Mouse (Mus musculus) heart, adult 8-10 months (tissue): Measurements from ENCODE around the gene Elmod2. TPM values are rescaled to one million over a fixed set of nuclear protein-coding genes. Genes with fewer than 3 reads are reported as not detected.
"Not testable (repeated sequence)": the region's sequence is repeated elsewhere in the genome, so short reads cannot be mapped to it uniquely, and the experiment has no call there.

Experiments
- DNase-seq: peaks from one replicate; pipeline ENCODE4 v3.0.0; 2022; ENCODE audit warnings: low spot score
- total RNA-seq, 4 experiments: library from RNA; stranded (reverse); gene quantifications; 2 replicates each; pipeline ENCODE4 v1.2.4; 2022

The Elmod2 gene
- total RNA-seq, result 10 to 100 TPM in 1 of 4 experiments, 1 to 10 TPM in 3; 7.0 to 10.4 (median 9.5) TPM

DNA sequence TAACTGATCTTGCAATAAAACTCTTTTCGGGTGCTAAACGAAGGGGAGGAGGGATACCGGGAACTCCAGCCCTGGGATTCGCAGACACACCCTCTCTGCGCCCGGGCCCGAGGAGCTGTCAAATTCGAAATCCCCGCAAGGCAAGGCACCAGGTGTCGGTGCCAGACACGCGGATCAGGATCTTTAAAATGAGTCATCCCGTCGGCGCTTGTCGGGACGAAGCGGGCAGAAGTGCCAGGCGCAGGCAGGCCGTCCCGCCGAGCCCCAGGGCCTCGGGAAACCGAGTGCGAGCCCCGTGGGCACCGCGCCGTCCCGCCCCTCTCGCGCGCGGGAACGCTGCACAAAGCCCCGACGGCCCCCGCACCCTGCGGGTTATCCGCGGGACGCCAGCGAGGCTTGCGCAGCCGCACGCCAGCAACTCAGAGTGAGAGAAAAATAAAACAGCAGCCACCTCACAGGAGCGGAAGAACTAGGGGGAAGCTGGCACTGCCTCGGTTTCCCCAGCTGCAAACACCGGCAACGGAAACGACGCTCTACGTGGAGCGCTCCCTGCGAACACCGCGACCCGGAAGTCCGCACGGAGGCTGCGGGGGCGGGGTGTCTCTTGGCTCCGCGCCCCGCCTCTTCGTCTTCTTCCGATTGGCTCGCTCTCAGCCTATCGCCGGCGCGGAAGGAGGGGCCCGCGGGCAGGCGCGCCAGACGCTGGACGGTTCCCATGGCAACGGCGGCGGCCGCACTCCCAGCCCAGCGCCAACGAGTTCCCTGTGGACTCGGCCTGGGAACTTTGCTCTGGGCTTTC is at the start of gene Elmod2:
Elmod2 (minus strand) TSS at position 588 of the 799 bp plus-strand sequence.
- DNase-seq, result peak; percentile 95

DNA sequence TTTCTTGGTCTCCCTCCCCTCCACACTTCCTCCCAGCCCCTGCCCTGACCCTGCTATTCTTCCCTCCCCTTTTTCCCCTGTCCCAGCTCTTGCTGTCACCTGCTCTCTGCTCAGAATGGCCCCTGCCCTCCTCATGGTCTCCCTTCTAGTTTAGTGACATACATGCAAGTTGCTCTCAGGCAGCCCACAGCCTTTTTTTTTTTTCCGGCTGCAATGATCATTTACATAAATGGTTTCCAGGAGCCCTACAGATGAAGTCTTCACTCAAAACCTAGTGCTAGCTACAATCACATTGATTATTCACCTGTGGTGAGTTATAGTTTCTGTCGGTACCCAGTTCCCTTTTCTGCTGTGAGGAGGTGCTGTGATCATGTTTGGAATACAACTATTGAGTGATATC is 48.7 kb upstream of the Elmod2 start:
- DNase-seq, result no peak

GRCm38 (mm10) chr8:83380141-83380540 is 47.9 kb upstream of the Elmod2 start:
- DNase-seq, result no peak

DNA sequence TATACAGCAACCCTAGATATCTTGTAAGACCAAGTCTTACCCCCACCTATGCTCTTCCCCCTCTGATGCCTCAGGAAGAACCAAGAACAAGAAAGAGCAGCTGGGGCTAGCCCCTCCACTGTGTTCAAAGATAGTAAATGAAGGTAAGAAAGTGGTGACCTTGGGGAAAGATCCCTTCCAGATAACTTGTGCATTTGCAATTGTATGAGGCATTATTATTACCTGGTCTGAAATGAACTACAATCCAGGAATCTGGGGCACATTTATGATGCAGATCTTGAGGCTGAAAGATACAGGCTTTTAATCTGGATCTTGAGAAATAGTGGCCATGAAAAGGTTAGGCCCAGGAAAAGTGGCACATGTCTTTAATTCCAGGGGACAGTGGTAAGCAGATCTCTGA is 44.9 kb upstream of the Elmod2 start:
- no peak for DNase-seq

- DNase-seq, result no peak
Observed at GRCm38 (mm10) chr8:83363156-83363769, 31.0 kb upstream of the Elmod2 start.

DNA sequence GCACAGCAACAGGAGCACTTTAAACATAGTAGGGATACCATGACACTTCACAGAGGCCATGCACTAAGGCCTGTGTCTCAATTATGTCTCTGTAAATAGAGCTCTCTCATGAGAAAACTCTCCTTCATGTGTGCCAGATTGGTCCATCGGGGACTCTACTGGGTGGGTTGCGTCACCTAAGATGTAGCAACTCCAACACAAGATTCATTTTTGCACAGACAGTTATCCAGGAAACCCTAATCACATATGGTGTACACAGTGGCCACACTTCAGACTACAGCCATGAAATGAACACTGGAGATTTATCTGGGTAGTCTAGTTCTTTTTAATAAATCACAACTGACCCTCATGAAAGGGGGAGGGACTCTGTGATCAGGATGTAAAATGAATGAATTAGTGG is 19.0 kb upstream of the Elmod2 start:
- DNase-seq, result no peak

DNA sequence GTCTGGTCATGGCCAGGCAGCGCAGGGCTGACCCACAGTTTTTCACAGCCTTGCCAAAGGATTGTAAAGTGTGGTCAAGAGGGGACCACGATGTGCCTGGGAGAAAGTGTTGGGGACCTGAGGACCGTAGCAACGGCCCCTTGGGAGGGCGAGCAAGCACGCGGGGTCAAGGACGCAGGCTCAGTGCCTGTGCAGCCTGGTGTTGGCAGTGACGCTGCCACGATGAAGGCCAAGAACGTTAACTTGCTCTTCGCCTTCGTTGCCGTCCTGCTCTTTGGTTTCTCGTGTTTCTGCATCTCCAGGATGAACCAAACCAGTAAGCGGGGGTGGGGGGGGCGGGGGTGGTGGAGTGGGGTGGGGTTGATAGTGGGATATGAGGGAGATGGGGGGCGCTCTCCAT is 16.0 kb upstream of the Elmod2 start, which contains the start of gene Mgat4d:
Mgat4d (plus strand) TSS at position 209 of the 400 bp plus-strand sequence.
- DNase-seq, result no peak

GRCm38 (mm10) chr8:83342693-83343092 is 10.4 kb upstream of the Elmod2 start:
- DNase-seq, result no peak

DNA sequence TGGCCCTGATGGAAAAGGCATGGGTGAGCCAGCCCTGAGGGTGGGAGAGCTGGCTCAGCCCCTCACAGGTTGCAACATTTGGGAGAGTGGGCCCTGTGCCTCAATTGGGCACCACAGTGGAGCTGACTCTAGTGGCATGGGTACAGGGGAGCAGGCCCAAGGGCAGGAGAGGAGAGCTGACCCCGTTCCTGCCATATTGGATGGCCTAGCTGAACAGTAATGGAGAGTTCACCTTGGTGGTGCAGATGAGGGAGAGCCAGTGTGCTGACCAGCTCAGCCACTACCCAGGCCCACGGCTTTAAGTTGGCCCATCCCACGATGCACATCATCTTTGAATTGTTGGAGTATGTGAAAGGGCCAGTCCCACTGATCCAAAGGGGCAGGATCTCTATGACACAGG is 9.8 kb upstream of the Elmod2 start:
- DNase-seq, result no peak

DNA sequence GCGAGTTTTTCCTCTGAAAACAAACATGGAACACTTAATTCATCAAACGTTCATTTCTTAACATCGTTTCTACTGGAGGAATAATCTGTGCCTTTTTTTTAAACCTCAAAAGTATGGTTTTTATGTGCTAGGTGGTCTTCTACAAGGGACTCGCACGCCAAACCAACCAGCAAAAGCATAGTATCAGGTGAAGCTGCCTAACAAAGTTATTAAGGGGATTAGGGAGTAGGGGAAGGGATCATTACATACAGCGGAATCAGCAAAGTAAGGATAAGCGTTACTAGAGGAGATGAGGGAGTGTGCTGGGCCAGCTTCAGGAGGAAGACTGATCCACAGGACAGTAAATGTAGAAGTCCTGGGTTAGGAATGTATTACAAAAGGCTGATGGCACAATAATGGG is 578 bp upstream of the Elmod2 start:
- DNase-seq, result no peak

DNA sequence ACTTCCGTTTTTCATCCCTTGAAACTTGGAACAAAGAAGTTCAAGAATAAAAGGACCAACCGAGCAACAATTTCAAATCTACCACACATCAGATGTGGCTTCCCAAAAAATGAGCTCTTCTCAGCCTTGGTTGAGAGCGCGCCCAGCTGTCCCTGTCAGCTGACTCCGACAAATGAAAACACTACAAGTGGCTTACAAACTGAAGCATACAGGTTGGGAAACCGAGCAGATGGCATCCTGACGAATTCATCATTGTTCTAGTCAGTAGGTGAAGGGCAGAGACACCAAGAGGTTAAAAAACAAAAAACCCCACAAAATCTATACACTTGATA is 753 bp downstream of the Elmod2 start:
- peak; percentile 22 for DNase-seq

DNA sequence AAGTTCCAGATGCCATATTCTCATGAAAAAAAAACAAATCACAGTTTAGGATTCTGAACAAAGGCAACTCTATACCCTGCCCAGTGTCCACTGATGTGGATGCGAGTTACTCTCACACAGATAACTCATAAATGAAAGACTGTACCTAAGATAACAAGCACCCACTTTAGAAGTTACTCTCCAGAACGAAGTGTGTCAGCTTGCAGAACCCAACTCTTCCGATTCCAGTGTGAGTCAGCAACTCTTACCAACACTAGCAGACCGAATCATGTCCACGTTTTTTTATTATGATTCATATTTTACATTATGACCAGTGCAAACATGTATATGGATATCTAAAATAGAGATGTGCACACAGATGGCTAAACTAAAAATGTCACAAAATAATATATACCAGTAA is 4.4 kb downstream of the Elmod2 start:
- no peak for DNase-seq

DNA sequence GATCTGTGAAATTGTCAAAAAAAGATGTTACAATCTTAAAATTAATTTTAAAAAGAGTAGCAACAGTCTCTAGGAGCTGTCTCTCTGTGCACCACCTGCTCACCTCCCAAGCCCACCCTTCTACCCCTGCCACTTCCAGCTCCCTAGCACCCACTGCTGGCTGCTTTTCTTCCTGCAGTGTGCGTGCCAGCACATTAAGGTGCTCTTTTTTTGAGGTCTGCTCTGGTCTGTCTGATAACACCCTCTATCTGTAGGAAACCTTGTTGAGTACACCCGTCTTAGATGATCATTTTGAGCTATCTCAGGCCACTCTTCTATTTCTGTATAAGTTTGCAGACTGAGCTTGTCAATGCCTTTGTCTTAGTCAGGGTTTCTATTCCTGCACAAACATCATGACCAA is 9.2 kb downstream of the Elmod2 start:
- no peak for DNase-seq

GRCm38 (mm10) chr8:83322374-83322773 is 9.9 kb downstream of the Elmod2 start:
- DNase-seq, result no peak

GRCm38 (mm10) chr8:83320543-83320942 is 11.7 kb downstream of the Elmod2 start:
- no peak for DNase-seq

- DNase-seq, result no peak
Observed at GRCm38 (mm10) chr8:83315691-83316090, 16.6 kb downstream of the Elmod2 start.

GRCm38 (mm10) chr8:83315084-83315483 is 17.2 kb downstream of the Elmod2 start:
- not testable (repeated sequence) for DNase-seq

DNA sequence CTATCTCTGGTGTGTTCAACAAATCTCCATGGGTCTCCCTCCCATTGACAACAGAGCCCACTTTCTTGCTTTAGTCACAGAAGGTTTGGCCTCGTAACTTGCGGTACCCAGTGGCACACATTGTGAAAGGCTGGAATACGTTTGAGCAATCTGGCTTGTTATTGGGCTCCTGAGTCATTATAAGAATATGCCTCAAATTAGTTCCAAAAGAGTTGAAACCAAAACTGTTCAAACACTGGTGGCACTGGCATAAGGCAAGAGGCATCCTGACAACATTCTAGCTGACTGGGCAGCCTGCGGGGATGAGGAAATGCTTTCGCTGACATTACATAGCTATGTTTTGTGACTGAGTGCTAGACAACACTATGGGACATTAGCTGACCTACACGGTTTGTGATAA is 22.4 kb downstream of the Elmod2 start:
- no peak for DNase-seq

DNA sequence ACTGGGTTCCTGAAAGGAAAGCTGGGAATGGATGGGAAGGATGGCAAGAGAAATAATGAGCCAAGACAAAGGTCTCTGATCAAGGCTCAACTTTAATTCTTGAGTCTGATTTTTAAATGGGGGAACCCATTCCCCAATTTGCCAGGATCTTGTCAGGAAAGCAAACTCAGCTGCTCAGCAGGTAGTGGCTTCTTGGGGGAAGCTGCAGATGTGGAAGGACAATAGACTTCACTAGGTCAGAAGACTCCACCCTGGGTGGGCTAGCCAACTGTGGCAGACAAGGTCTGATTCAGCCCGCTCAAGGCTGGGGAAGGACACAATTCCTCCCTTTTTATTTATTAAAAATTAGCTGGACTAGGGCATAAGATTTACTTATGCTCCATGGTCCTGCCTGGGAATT is 27.3 kb downstream of the Elmod2 start:
- DNase-seq, result no peak

- DNase-seq, result no peak
Observed at GRCm38 (mm10) chr8:83300135-83300534, 32.2 kb downstream of the Elmod2 start.

DNA sequence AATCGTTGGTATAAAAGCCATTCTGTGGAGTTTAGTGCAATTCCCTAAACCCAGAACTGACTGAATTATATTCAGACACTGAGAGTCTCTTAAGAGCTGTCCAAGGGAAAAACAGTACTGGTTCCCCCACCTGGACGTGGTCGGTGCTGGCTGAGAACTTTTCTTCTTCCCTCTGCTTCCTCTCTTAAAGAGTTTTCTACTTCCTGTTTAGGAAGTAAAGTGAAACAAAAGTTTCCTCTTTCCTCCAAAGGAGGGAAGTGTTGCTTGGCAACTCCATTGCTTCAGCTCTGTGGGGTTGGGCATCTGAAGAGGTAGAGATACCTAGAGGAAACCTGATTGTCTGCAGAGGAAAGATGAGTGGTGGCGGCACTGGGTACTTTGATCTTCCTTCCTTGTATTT is 34.9 kb downstream of the Elmod2 start:
- no peak for DNase-seq

DNA sequence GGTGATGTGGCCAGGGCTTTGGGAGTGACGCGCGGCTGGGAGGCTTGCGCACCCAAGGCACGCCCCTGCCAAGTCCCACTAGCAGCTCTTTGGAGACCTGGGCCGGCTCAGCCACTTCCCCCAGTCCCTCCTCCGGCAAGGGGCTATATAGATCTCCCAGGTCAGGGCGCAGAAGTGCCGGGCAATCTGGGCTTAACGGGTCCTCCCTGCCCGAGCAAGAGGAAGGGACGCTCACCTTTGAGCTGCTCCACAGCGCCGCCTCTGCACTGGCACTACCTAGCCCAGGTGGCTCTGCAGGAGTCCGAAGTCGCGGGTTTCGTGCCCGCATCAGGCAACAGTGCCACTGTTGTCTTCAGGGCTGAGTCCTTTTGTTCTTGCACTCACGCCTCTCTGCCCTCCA is 42.1 kb downstream of the Elmod2 start, which contains the start of gene Ucp1:
Ucp1 (plus strand) TSS at position 177 of the 400 bp plus-strand sequence.
- DNase-seq, result no peak

DNA sequence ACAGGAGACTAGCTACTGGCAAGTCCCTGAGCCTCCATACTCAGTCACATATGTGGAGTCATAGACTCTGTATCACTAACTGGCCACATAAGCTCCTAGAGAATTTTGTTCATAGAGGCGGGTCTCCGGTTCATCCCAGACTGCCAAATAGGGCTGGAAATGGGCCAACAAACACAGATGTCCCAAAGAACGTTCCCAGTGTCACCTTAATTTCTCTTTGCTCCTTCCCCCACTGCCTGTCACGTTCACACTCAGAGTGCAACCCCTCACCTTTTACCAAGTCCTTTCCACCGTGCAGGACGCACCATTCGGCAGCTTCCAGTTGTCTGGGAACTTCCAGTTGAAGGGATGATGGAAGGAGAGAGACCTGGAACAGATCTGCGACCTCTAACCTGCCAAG is 46.9 kb downstream of the Elmod2 start:
- no peak for DNase-seq
